Mouse (Mus musculus) intestine, embryonic 16.5 days (tissue): ENCODE data around the gene Zfyve9. TPM values are rescaled to one million over a fixed set of nuclear protein-coding genes. Genes with fewer than 3 reads are reported as not detected.

Experiments used
- ATAC-seq: fragments of 200-750 bp; cut with Nextera tagmentation; 2 replicates; pipeline ENCODE4 v1.8.0; 2017; ENCODE audit warnings: moderate TSS enrichment, moderate library complexity
- H3K27ac ChIP-seq: fragments of 300-500 bp; sonication (generic); 2 replicates; pipeline ENCODE4 v1.5.1; 2014; ENCODE audit warnings: mild to moderate bottlenecking, low read length
- H3K27me3 ChIP-seq: fragments of 300-500 bp; sonication (generic); replicated peaks from 2 replicates; pipeline ENCODE4 v1.6.1; 2014; ENCODE audit warnings: low read length, control low read depth, mixed read lengths; ENCODE audit not compliant: control insufficient read depth, insufficient read depth
- H3K36me3 ChIP-seq: fragments of 300-500 bp; sonication (generic); 2 replicates; pipeline ENCODE4 v1.6.1; 2014; ENCODE audit warnings: low read length, control low read depth; ENCODE audit not compliant: control insufficient read depth, insufficient read depth
- H3K4me1 ChIP-seq: fragments of 300-500 bp; sonication (generic); 2 replicates; pipeline ENCODE4 v1.6.1; 2014; ENCODE audit warnings: low read length, control low read depth, mixed read lengths; ENCODE audit not compliant: control insufficient read depth, insufficient read depth
- H3K4me2 ChIP-seq: fragments of 300-500 bp; sonication (generic); 2 replicates; pipeline ENCODE4 v1.6.1; 2014; ENCODE audit warnings: low read depth, low read length, control low read depth
- H3K4me3 ChIP-seq: fragments of 300-500 bp; sonication (generic); 2 replicates; pipeline ENCODE4 v1.5.1; 2014; ENCODE audit warnings: mild to moderate bottlenecking, low read length
- H3K9ac ChIP-seq: fragments of 300-500 bp; sonication (generic); 2 replicates; pipeline ENCODE4 v1.6.1; 2014; ENCODE audit warnings: low read depth, low read length
- H3K9me3 ChIP-seq: fragments of 300-500 bp; sonication (generic); 2 replicates; pipeline ENCODE4 v1.6.1; 2016; ENCODE audit warnings: low read length, control low read depth; ENCODE audit not compliant: control insufficient read depth
- WGBS: fragments of 180-500 bp; shearing (Covaris S2); extraction: QIAGEN DNeasy Blood & Tissue Kit; methylation state at CpG from one replicate; pipeline ENCODE4 v1.1.7; 2014; 5-methylcytosine and 5-hydroxymethylcytosine counted together
- polyA plus RNA-seq: library from polyadenylated mRNA; unstranded; fragments of >200 nt; fragmentation: Nextera tagmentation; extraction: Ambion mirVana; gene quantifications from 2 replicates; pipeline ENCODE4 v1.2.1, GENCODE M21; 2015

Gene Zfyve9
- polyA plus RNA-seq, 1 experiment from 2014 or later: 3.1 TPM

DNA sequence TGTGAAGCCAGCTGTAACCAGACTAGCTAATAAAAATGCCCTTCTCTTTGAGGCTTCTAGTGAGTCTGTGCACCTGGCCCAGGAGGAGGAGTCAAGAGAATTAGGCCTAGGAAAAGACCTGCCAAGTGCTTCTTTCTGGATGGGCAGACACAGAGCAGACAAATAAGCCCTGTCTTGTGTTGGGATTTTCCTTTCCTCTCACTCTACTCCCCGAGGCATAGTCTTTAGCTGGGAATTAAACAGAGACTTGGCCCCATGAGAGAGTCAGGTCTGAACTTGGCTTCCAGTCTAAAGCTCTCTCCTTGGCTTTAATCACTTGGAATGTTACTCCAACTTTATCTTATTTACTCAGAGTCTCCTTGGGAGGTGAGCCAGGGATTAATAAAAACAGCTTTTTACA is 13.3 kb upstream of the Zfyve9 start:
- Histone ChIP-seq H3K9ac (no peak overlapping the region), H3K4me2 (no peak overlapping the region), H3K4me3 (no peak overlapping the region), H3K9me3 (no peaks in the 10 kb centered on the region), H3K36me3 (no peaks in the 10 kb centered on the region), H3K27ac (no peak overlapping the region), H3K4me1 (peaks cover 6% of the 10 kb centered on the region), H3K27me3 (no peaks in the 10 kb centered on the region)
- WGBS: 71% methylated on average over 1 of the region's 1 CpGs
- ATAC-seq: no peak

- H3K27me3 ChIP-seq: no peaks in the 10 kb centered on the region
- no peak for ATAC-seq
- no peaks in the 10 kb centered on the region for H3K9me3 ChIP-seq
- no peaks in the 10 kb centered on the region for H3K4me1 ChIP-seq
- H3K27ac ChIP-seq: no peak overlapping the region
- no peak overlapping the region for H3K9ac ChIP-seq
- H3K4me3 ChIP-seq: no peak overlapping the region
- 72% methylated on average over 1 of the region's 1 CpGs for WGBS
- no peaks in the 10 kb centered on the region for H3K36me3 ChIP-seq
- H3K4me2 ChIP-seq: no peak overlapping the region
Observed at GRCm38 (mm10) chr4:108790507-108790906, 9.9 kb upstream of the Zfyve9 start.

DNA sequence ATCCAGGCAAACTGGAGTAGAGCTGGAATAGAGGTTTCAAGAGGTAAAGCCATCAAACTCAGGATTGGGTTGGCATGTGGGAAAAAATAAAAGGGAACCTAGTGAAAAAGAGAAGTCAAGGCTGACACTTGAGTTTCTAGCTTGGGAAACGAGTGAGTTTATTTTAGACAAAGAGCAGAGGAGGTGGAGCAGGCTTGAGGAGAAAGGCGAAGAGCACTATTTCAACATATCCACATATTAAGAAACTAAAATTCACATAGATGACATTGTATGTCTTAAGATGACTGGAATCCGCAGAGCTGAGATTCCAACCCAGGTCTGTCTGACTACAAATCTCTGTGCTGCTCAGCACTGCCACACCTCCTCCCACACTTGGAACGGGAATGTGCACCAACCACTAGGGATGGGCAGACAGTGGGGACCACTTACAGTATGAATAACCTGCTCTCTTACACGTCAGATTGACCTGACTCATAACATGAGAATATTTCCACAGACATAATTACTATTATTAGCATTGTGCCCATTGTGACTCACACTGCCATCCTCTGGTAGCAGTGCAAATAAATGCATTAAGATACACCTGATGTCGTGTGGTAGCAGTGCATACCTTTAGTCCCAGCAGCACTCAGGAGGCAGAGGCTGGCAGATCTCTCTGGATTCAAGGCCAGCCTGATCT is 8.8 kb upstream of the Zfyve9 start:
- Histone ChIP-seq H3K4me2 (no peak overlapping the region), H3K9me3 (no peaks in the 10 kb centered on the region), H3K27me3 (no peaks in the 10 kb centered on the region), H3K4me3 (no peak overlapping the region), H3K27ac (no peak overlapping the region), H3K9ac (no peak overlapping the region), H3K4me1 (no peaks in the 10 kb centered on the region), H3K36me3 (no peaks in the 10 kb centered on the region)
- WGBS: 74% methylated on average over 6 of the region's 6 CpGs
- no peak for ATAC-seq

- no peak overlapping the region for H3K9ac ChIP-seq
- 40% methylated on average over 8 of the region's 8 CpGs for WGBS
- H3K27me3 ChIP-seq: no peaks in the 10 kb centered on the region
- H3K9me3 ChIP-seq: no peaks in the 10 kb centered on the region
- no peak overlapping the region for H3K27ac ChIP-seq
- H3K36me3 ChIP-seq: no peaks in the 10 kb centered on the region
- H3K4me2 ChIP-seq: no peak overlapping the region
- ATAC-seq: no peak
- no peaks in the 10 kb centered on the region for H3K4me1 ChIP-seq
- no peak overlapping the region for H3K4me3 ChIP-seq
Observed at GRCm38 (mm10) chr4:108782421-108783085, 2.0 kb upstream of the Zfyve9 start.

DNA sequence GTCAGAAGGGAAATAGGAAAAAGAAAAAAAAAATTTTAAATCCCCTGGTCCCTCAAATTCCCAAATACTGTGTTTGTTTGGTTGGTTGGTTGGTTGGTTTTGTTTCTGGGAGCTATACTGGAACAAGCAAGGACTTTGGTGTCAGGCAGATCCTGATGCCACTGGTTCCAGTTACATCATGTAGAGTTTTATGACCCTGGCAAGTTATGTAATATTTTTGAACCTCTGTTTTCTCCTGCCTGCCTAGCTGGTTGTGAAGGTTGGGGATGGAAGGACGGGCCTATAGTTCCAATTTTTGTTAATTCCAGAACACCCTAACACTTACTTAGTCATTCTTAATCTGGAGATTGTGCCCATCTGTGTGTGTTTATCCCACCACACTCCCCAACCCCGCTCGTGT is 998 bp upstream of the Zfyve9 start:
- Histone ChIP-seq H3K36me3 (no peaks in the 10 kb centered on the region), H3K4me2 (peak overlapping the region; percentile 59), H3K27ac (no peak overlapping the region), H3K4me3 (0 out of 2 replicates have a peak overlapping the region, but pooled peaks have one; percentile 85), H3K27me3 (no peaks in the 10 kb centered on the region), H3K9ac (no peak overlapping the region), H3K9me3 (no peaks in the 10 kb centered on the region), H3K4me1 (no peaks in the 10 kb centered on the region)
- 55% methylated on average over 3 of the region's 3 CpGs for WGBS
- 0 out of 2 replicates have a peak, but pooled peaks have one; percentile 20 for ATAC-seq

DNA sequence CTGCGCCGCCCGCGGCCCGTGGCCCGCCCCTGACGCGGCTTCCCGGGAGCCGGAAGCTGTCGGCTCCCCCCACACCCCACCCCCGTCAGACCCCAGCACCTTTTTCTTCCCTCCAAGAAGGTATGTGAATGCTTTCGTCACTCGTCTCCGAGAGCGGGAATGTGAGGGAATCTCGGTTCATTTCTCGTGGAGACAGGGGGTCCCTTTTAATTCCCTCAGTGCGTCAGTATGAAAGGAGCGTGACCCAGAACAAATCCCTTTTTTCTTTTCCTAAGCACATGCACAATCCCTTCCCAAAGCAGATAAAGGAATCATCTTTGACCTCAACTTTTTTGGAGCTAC is 237 bp upstream of the Zfyve9 start:
- Histone ChIP-seq H3K27ac (peak overlapping the region; percentile 95), H3K9ac (peak overlapping the region; percentile 95), H3K27me3 (no peaks in the 10 kb centered on the region), H3K36me3 (no peaks in the 10 kb centered on the region), H3K4me2 (peak overlapping the region; percentile 59), H3K4me1 (no peaks in the 10 kb centered on the region), H3K9me3 (no peaks in the 10 kb centered on the region), H3K4me3 (peak overlapping the region; percentile 85)
- under 1% methylated on average over 13 of the region's 20 CpGs for whole genome bisulfite sequencing
- no peak for ATAC-seq

- Histone ChIP-seq H3K36me3 (no peaks in the 10 kb centered on the region), H3K27ac (peak overlapping the region; percentile 95), H3K4me2 (peak overlapping the region; percentile 59), H3K9me3 (no peaks in the 10 kb centered on the region), H3K4me3 (peak overlapping the region; percentile 85), H3K27me3 (no peaks in the 10 kb centered on the region), H3K9ac (peak overlapping the region; percentile 95), H3K4me1 (no peaks in the 10 kb centered on the region)
- ATAC-seq: no peak
- 2% methylated on average over 7 of the region's 7 CpGs for WGBS
Observed at GRCm38 (mm10) chr4:108779763-108780056, 888 bp downstream of the Zfyve9 start.

GRCm38 (mm10) chr4:108768527-108768926 is 12.1 kb downstream of the Zfyve9 start:
- H3K4me2 ChIP-seq: no peak overlapping the region
- no peaks in the 10 kb centered on the region for H3K9me3 ChIP-seq
- H3K27me3 ChIP-seq: no peaks in the 10 kb centered on the region
- ATAC-seq: peak; percentile 50; the same call in 1 of the 2 replicates
- no peak overlapping the region for H3K27ac ChIP-seq
- no peak overlapping the region for H3K9ac ChIP-seq
- H3K36me3 ChIP-seq: no peaks in the 10 kb centered on the region
- H3K4me1 ChIP-seq: peaks cover 2% of the 10 kb centered on the region; the same call in 1 of the 2 replicates
- no peak overlapping the region for H3K4me3 ChIP-seq

DNA sequence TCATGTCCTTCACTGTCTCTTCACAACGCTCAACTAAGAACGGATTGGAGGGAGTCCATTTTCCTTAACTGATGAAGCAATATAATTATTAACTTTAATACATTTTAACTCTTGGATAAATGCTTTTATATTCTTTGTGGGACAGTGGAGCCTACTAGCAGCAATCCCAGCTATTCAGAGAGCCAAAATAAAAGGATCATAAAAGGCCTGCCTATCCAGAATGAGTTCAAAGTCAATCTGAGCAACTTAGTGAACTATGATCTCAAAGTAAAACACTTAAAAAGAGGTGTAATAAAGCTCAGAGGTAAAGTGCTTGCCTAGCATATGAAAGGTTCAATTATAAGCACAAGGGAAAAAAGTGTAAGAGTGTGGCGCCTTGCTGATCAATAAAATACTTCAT is 21.0 kb downstream of the Zfyve9 start:
- Histone ChIP-seq H3K27ac (peak overlapping the region; percentile 60; the same call in 1 of the 2 replicates), H3K9me3 (no peaks in the 10 kb centered on the region), H3K4me2 (no peak overlapping the region), H3K4me3 (no peak overlapping the region), H3K27me3 (no peaks in the 10 kb centered on the region), H3K4me1 (peaks cover 1% of the 10 kb centered on the region; the same call in 1 of the 2 replicates), H3K36me3 (no peaks in the 10 kb centered on the region), H3K9ac (no peak overlapping the region)
- WGBS: 73% methylated on average over 3 of the region's 3 CpGs
- ATAC-seq: peak; percentile 84
